Mouse (Mus musculus): Measurements from ENCODE around the gene Tmem60. TPM values are rescaled to one million over a fixed set of nuclear protein-coding genes. Genes with fewer than 3 reads are reported as not detected.

The Tmem60 gene
- polyA plus RNA-seq, 1 experiment from 2014 or later, result 76.2 TPM

DNA sequence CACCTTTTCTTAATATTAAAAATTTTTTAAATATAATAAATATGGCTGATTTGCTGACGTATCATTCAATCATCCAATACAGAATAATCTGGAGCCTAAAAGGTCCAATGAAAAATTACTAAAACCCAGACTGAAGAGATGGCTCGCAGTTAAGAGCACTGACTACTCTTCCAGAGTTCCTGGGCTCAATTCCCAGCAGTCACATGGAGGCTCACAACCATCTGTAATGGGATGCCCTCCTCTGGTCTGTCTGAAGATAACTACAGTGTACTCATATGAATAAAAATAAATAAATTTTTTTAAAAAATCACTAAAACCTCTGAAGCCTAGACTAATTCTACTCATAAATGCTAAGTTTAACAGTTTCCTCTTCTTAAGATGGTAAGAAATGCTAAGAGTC lies 20.1 kb upstream of the Tmem60 start:
- 91% methylated on average over 2 of the region's 2 CpGs for WGBS
- Histone ChIP-seq H3K9me3 (replicated peaks; ENCODE audit: control insufficient read depth, low read length) (no peaks in the 10 kb centered on the region), H3K27ac (ENCODE audit: low read depth, low read length) (no peak overlapping the region), H3K4me1 (ENCODE audit: control insufficient read depth, insufficient read depth, low read length) (no peaks in the 10 kb centered on the region; the same call in 1 of the 2 replicates), H3K4me3 (ENCODE audit: low read depth, low read length) (no peak overlapping the region), H3K27me3 (replicated peaks; ENCODE audit: control insufficient read depth, insufficient read depth, low read length) (no peaks in the 10 kb centered on the region), H3K4me2 (ENCODE audit: low read length) (no peak overlapping the region), H3K9ac (ENCODE audit: low read length) (no peak overlapping the region), H3K36me3 (ENCODE audit: control insufficient read depth, insufficient read depth, low read length) (no peaks in the 10 kb centered on the region)
- no peak for DNase-seq (ENCODE audit: low spot score)
- no peak for ATAC-seq

GRCm38 (mm10) chr5:20864216-20864969 lies 17.6 kb upstream of the Tmem60 start:
- Histone ChIP-seq H3K9ac (ENCODE audit: low read length) (no peak overlapping the region), H3K27me3 (replicated peaks; ENCODE audit: control insufficient read depth, insufficient read depth, low read length) (no peaks in the 10 kb centered on the region), H3K4me3 (ENCODE audit: low read depth, low read length) (no peak overlapping the region), H3K36me3 (ENCODE audit: control insufficient read depth, insufficient read depth, low read length) (no peaks in the 10 kb centered on the region), H3K9me3 (replicated peaks; ENCODE audit: control insufficient read depth, low read length) (no peaks in the 10 kb centered on the region), H3K4me2 (ENCODE audit: low read length) (no peak overlapping the region), H3K4me1 (ENCODE audit: control insufficient read depth, insufficient read depth, low read length) (no peaks in the 10 kb centered on the region; the same call in 1 of the 2 replicates), H3K27ac (ENCODE audit: low read depth, low read length) (no peak overlapping the region)
- no peak for DNase-seq (ENCODE audit: low spot score)
- WGBS, result 59% methylated on average over 4 of the region's 4 CpGs
- ATAC-seq, result no peak

GRCm38 (mm10) chr5:20865193-20865755 lies 16.7 kb upstream of the Tmem60 start:
- Histone ChIP-seq H3K4me1 (ENCODE audit: control insufficient read depth, insufficient read depth, low read length) (no peaks in the 10 kb centered on the region; the same call in 1 of the 2 replicates), H3K27me3 (replicated peaks; ENCODE audit: control insufficient read depth, insufficient read depth, low read length) (no peaks in the 10 kb centered on the region), H3K36me3 (ENCODE audit: control insufficient read depth, insufficient read depth, low read length) (no peaks in the 10 kb centered on the region), H3K9me3 (replicated peaks; ENCODE audit: control insufficient read depth, low read length) (no peaks in the 10 kb centered on the region), H3K4me3 (ENCODE audit: low read depth, low read length) (no peak overlapping the region), H3K4me2 (ENCODE audit: low read length) (no peak overlapping the region), H3K27ac (ENCODE audit: low read depth, low read length) (no peak overlapping the region), H3K9ac (ENCODE audit: low read length) (no peak overlapping the region)
- ATAC-seq, result no peak
- no peak for DNase-seq (ENCODE audit: low spot score)
- WGBS, result 86% methylated on average over 2 of the region's 2 CpGs

- no peak overlapping the region for H3K4me3 ChIP-seq (ENCODE audit: low read depth, low read length)
- 100% methylated on average over 1 of the region's 1 CpGs for WGBS
Observed at GRCm38 (mm10) chr5:20873146-20873545, 8.8 kb upstream of the Tmem60 start.

GRCm38 (mm10) chr5:20876934-20877426 lies 5.0 kb upstream of the Tmem60 start:
- ATAC-seq (no peak), DNase-seq (ENCODE audit: low spot score) (no peak)
- no peaks in the 10 kb centered on the region for H3K27me3 ChIP-seq (replicated peaks; ENCODE audit: control insufficient read depth, insufficient read depth, low read length)
- no peak overlapping the region for H3K27ac ChIP-seq (ENCODE audit: low read depth, low read length)
- H3K4me3 ChIP-seq (ENCODE audit: low read depth, low read length), result no peak overlapping the region
- 80% methylated on average over 1 of the region's 1 CpGs for WGBS
- peaks cover 5% of the 10 kb centered on the region; the same call in 1 of the 2 replicates for H3K4me1 ChIP-seq (ENCODE audit: control insufficient read depth, insufficient read depth, low read length)
- H3K9me3 ChIP-seq (replicated peaks; ENCODE audit: control insufficient read depth, low read length), result no peaks in the 10 kb centered on the region
- H3K4me2 ChIP-seq (ENCODE audit: low read length), result no peak overlapping the region
- no peaks in the 10 kb centered on the region for H3K36me3 ChIP-seq (ENCODE audit: control insufficient read depth, insufficient read depth, low read length)
- H3K9ac ChIP-seq (ENCODE audit: low read length), result no peak overlapping the region

More at GRCm38 (mm10) chr5:20873146-20873545, 8.8 kb upstream of the Tmem60 start:
- Histone ChIP-seq H3K4me1 (ENCODE audit: control insufficient read depth, insufficient read depth, low read length) (no peaks in the 10 kb centered on the region), H3K4me2 (ENCODE audit: low read length) (no peak overlapping the region), H3K36me3 (ENCODE audit: control insufficient read depth, insufficient read depth, low read length) (no peaks in the 10 kb centered on the region), H3K9ac (ENCODE audit: low read length) (no peak overlapping the region), H3K27ac (ENCODE audit: low read depth, low read length) (no peak overlapping the region), H3K9me3 (replicated peaks; ENCODE audit: control insufficient read depth, low read length) (no peaks in the 10 kb centered on the region), H3K27me3 (replicated peaks; ENCODE audit: control insufficient read depth, insufficient read depth, low read length) (no peaks in the 10 kb centered on the region)
- ATAC-seq, result no peak
- DNase-seq (ENCODE audit: low spot score), result no peak

DNA sequence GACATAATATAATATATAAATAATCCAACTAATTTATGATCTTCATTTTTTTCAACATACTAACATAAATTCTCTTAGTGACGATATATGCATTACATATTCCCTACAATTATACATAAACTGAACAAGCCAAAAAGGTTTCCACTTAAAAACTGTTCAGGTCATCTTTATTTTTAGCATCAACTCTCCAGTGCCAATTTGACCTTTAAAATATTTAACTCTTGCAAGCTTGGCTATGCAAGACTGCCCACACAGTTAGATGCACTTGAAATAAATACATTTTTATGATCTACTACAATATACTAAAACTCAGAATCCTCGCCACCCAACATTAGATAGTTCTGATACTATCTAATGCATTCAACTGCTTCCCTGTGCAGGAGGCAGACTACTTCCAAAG lies 1.6 kb upstream of the Tmem60 start:
- Histone ChIP-seq H3K27ac (ENCODE audit: low read depth, low read length) (no peak overlapping the region), H3K36me3 (ENCODE audit: control insufficient read depth, insufficient read depth, low read length) (no peaks in the 10 kb centered on the region), H3K27me3 (replicated peaks; ENCODE audit: control insufficient read depth, insufficient read depth, low read length) (no peaks in the 10 kb centered on the region), H3K9me3 (replicated peaks; ENCODE audit: control insufficient read depth, low read length) (no peaks in the 10 kb centered on the region), H3K4me3 (ENCODE audit: low read depth, low read length) (peak overlapping the region; percentile 83), H3K4me1 (ENCODE audit: control insufficient read depth, insufficient read depth, low read length) (peaks cover 20% of the 10 kb centered on the region), H3K4me2 (ENCODE audit: low read length) (peak overlapping the region; percentile 61), H3K9ac (ENCODE audit: low read length) (peak overlapping the region; percentile 40; the same call in 1 of the 2 replicates)
- ATAC-seq (no peak), DNase-seq (ENCODE audit: low spot score) (no peak)
- 73% methylated on average over 2 of the region's 2 CpGs for WGBS

DNA sequence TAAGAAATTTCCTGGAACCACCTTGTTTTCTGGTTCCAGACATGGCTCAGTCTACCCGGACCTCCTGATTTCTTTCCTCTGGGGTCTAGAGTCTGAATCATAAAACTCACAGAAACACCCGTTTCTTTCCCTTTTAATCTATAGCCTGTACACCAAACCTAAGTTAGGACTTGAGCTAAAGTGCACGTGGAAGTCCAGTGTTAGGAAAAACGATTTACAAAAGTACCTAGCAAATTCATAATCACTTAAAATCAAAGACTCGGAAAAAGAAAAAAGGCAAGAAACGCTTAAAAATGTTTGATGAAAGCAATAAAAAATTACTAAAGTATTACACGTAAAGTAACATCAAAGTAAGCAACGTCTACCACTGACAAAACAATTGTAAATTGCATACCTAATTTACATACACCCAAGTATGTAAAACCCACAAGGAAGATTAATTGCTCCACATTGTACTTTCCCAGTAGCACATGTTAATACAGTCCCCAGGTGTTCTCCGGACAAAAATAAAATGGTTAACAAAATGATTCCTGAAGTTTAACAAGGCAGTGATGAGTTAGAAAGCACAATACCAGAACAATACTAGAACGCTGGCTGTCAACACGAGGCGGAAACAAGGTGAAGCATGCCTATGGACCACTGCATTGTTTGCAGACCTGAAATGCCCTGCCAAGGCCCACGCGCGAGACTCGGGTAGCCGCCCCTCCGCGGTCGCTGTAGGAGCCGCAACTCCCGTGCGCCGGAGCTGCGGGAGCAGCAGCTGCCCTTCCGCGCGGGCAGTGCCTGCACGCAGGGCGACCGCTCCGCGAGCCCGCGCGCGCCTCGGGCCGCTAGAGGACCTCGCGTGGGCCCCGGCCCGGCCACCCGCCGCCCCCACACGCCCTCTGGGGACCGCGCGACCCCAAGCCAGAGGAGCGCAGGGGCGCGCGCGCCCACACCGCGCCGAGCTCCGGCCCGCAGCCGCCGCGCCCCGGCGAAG lies 905 bp upstream of the Tmem60 start:
- H3K36me3 ChIP-seq (ENCODE audit: control insufficient read depth, insufficient read depth, low read length), result no peaks in the 10 kb centered on the region
- peak overlapping the region; percentile 83 for H3K9ac ChIP-seq (ENCODE audit: low read length)
- H3K27me3 ChIP-seq (replicated peaks; ENCODE audit: control insufficient read depth, insufficient read depth, low read length), result no peaks in the 10 kb centered on the region
- H3K4me1 ChIP-seq (ENCODE audit: control insufficient read depth, insufficient read depth, low read length), result peaks cover 20% of the 10 kb centered on the region
- WGBS, result 2% methylated on average over 45 of the region's 64 CpGs
- no peaks in the 10 kb centered on the region for H3K9me3 ChIP-seq (replicated peaks; ENCODE audit: control insufficient read depth, low read length)
- ATAC-seq (no peak), DNase-seq (ENCODE audit: low spot score) (peak; percentile 61)
- H3K4me2 ChIP-seq (ENCODE audit: low read length), result peak overlapping the region; percentile 61
- peak overlapping the region; percentile 94 for H3K27ac ChIP-seq (ENCODE audit: low read depth, low read length)
- peak overlapping the region; percentile 83 for H3K4me3 ChIP-seq (ENCODE audit: low read depth, low read length)

GRCm38 (mm10) chr5:20884036-20884620 lies 2.1 kb downstream of the Tmem60 start:
- H3K4me1 ChIP-seq (ENCODE audit: control insufficient read depth, insufficient read depth, low read length), result peaks cover 20% of the 10 kb centered on the region
- peaks cover 8% of the 10 kb centered on the region; the same call in 1 of the 2 replicates for H3K36me3 ChIP-seq (ENCODE audit: control insufficient read depth, insufficient read depth, low read length)
- DNase-seq (ENCODE audit: low spot score) (no peak), ATAC-seq (no peak)
- no peaks in the 10 kb centered on the region for H3K9me3 ChIP-seq (replicated peaks; ENCODE audit: control insufficient read depth, low read length)
- no peak overlapping the region for H3K27ac ChIP-seq (ENCODE audit: low read depth, low read length)
- H3K9ac ChIP-seq (ENCODE audit: low read length), result no peak overlapping the region; the same call in 1 of the 2 replicates
- 79% methylated on average over 4 of the region's 4 CpGs for WGBS
- no peak overlapping the region for H3K4me3 ChIP-seq (ENCODE audit: low read depth, low read length)
- H3K27me3 ChIP-seq (replicated peaks; ENCODE audit: control insufficient read depth, insufficient read depth, low read length), result no peaks in the 10 kb centered on the region
- H3K4me2 ChIP-seq (ENCODE audit: low read length), result peak overlapping the region; percentile 71; the same call in 1 of the 2 replicates
